Mouse (Mus musculus) megakaryocyte-erythroid progenitor cell, adult 5 weeks (primary cell): Measurements from ENCODE around the gene Spon2. TPM values are rescaled to one million over a fixed set of nuclear protein-coding genes. Genes with fewer than 3 reads are reported as not detected.

Source experiments
- polyA plus RNA-seq: library from polyadenylated mRNA; stranded (reverse); fragments of >175 nt; gene quantifications from 2 replicates; pipeline ENCODE4 v1.2.3, GENCODE M21; 2012

Gene Spon2
- 0.77 and 1.1 TPM in 2 replicates for polyA plus RNA-seq

GRCm38 (mm10) chr5:33218081-33218480 lies at the start of gene Spon2:
Spon2 (minus strand) TSS chr5:33218455.

Other genes with a start within 250 kb of the Spon2 start
- gene Ywhah, start 199.6 kb downstream of the Spon2 start, polyA plus RNA-seq: 107 and 133 TPM in 2 replicates
- not detected in 2 replicates for gene Slc5a1, start 114.2 kb downstream of the Spon2 start, polyA plus RNA-seq
- 305 and 315 TPM in 2 replicates for gene Ctbp1, start 56.5 kb upstream of the Spon2 start, polyA plus RNA-seq
- gene Maea, start 117.1 kb upstream of the Spon2 start, polyA plus RNA-seq: 101 and 104 TPM in 2 replicates
- gene Uvssa, start 160.1 kb upstream of the Spon2 start, polyA plus RNA-seq: 1.4 and 1.8 TPM in 2 replicates
- gene Nkx1-1, start 215.5 kb upstream of the Spon2 start, polyA plus RNA-seq: not detected in 2 replicates